Mouse (Mus musculus) CH12.LX (cell line): ENCODE results near the gene Pou6f2. TPM values are rescaled to one million over a fixed set of nuclear protein-coding genes. Genes with fewer than 3 reads are reported as not detected.
A peak's percentile ranks its signal among the peaks of the same experiment; 100 is the strongest.

Experiments
- DNase-seq: peaks from one replicate; pipeline ENCODE4 v3.0.0-alpha.2; 2013; ENCODE audit errors: extremely low read depth
- H3K27ac ChIP-seq: 2 replicates; pipeline ENCODE4 v1.5.1; 2012; ENCODE audit warnings: low read depth, mild to moderate bottlenecking, control low read depth, moderate library complexity; ENCODE audit not compliant: insufficient read depth
- H3K27me3 ChIP-seq: replicated peaks from 2 replicates; pipeline ENCODE3; 2012; ENCODE audit warnings: inconsistent platforms
- H3K36me3 ChIP-seq, 2 experiments: replicated peaks in 1 of 2; 2 replicates each; pipeline versions ENCODE3 to v1.6.1; 2012; ENCODE audit warnings: inconsistent platforms in 1 of 2, low read length in 1 of 2, mild to moderate bottlenecking in 1 of 2, mixed read lengths in 1 of 2, moderate library complexity in 1 of 2; ENCODE audit not compliant: control insufficient read depth in 1 of 2, insufficient read depth in 1 of 2
- H3K4me1 ChIP-seq, 2 experiments: 2 replicates each; pipeline ENCODE4 v1.6.1; 2012; ENCODE audit warnings: inconsistent platforms in 1 of 2, moderate library complexity in 1 of 2; ENCODE audit not compliant: insufficient read depth in 2 of 2, control insufficient read depth in 1 of 2
- H3K4me2 ChIP-seq: 2 replicates; pipeline ENCODE4 v1.6.1; 2012; ENCODE audit warnings: low read depth, mild to moderate bottlenecking, control low read depth; ENCODE audit not compliant: poor library complexity, insufficient read depth, severe bottlenecking
- H3K4me3 ChIP-seq, 3 experiments: fragments of 150-350 bp in 1 of 3; sonication (generic) in 1 of 3; replicated peaks in 1 of 3; 2 replicates each; pipeline versions ENCODE3 to v1.5.1; 2011 to 2012; ENCODE audit warnings: low read depth in 2 of 3, low read length in 2 of 3, mild to moderate bottlenecking in 2 of 3, moderate library complexity in 2 of 3, control low read depth in 1 of 3, improper control_type of control experiment in 1 of 3, inconsistent platforms in 1 of 3, mixed read lengths in 1 of 3; ENCODE audit not compliant: poor library complexity in 1 of 3
- H3K79me2 ChIP-seq: replicated peaks from 2 replicates; pipeline ENCODE4 v1.6.1; 2012; ENCODE audit warnings: mild to moderate bottlenecking, moderate library complexity; ENCODE audit not compliant: control insufficient read depth, poor library complexity, insufficient read depth, severe bottlenecking; ENCODE audit errors: extremely low read depth
- H3K9ac ChIP-seq: 2 replicates; pipeline ENCODE4 v1.6.1; 2012; ENCODE audit warnings: low read depth, mild to moderate bottlenecking, control low read depth, moderate library complexity; ENCODE audit not compliant: insufficient read depth
- H3K9me3 ChIP-seq: replicated peaks from 2 replicates; pipeline ENCODE3; 2012; ENCODE audit warnings: low read length, inconsistent platforms, mixed read lengths
- CHD2 ChIP-seq: IDR thresholded peaks from 2 replicates; pipeline ENCODE4 v1.6.1; 2011; ENCODE audit warnings: low read length, improper control_type of control experiment
- CTCF ChIP-seq, 2 experiments: IDR thresholded peaks in 1 of 2; conservative IDR thresholded peaks in 1 of 2; 2 replicates each; pipeline ENCODE4 v1.5.1; 2011 to 2012; ENCODE audit warnings: low read depth in 2 of 2, low read length in 2 of 2, improper control_type of control experiment in 1 of 2, inconsistent platforms in 1 of 2, mild to moderate bottlenecking in 1 of 2, moderate library complexity in 1 of 2
- E2F4 ChIP-seq: IDR thresholded peaks from 2 replicates; pipeline ENCODE4 v1.6.1; 2011; ENCODE audit warnings: low read depth, low read length, improper control_type of control experiment; ENCODE audit not compliant: insufficient replicate concordance
- ELF1 ChIP-seq: IDR thresholded peaks from 2 replicates; pipeline ENCODE4 v1.6.1; 2014; ENCODE audit warnings: low read depth, mild to moderate bottlenecking, inconsistent platforms, low read length, improper control_type of control experiment
- EP300 ChIP-seq: IDR thresholded peaks from 2 replicates; pipeline ENCODE4 v1.6.1; 2011; ENCODE audit warnings: low read length, improper control_type of control experiment
- GABPA ChIP-seq: IDR thresholded peaks from 2 replicates; pipeline ENCODE4 v1.6.1; 2012; ENCODE audit warnings: low read depth, low read length, improper control_type of control experiment, inconsistent platforms; ENCODE audit not compliant: insufficient replicate concordance
- HCFC1 ChIP-seq: IDR thresholded peaks from 2 replicates; pipeline ENCODE4 v1.6.1; 2012; ENCODE audit warnings: low read depth, mild to moderate bottlenecking, inconsistent platforms, low read length, improper control_type of control experiment
- IRF4 ChIP-seq: IDR thresholded peaks from 2 replicates; pipeline ENCODE4 v1.6.1; 2014; ENCODE audit warnings: low read depth, mild to moderate bottlenecking, inconsistent platforms, low read length, improper control_type of control experiment
- JUN ChIP-seq: IDR thresholded peaks from 2 replicates; pipeline ENCODE4 v1.6.1; 2011; ENCODE audit warnings: low read depth, mild to moderate bottlenecking, low read length, improper control_type of control experiment, moderate library complexity; ENCODE audit not compliant: insufficient read depth
- JUND ChIP-seq: conservative IDR thresholded peaks from 2 replicates; pipeline ENCODE4 v1.6.1; 2011; ENCODE audit warnings: low read depth, low read length, improper control_type of control experiment
- KAT2A ChIP-seq: IDR thresholded peaks from 2 replicates; pipeline ENCODE4 v1.6.1; 2012; ENCODE audit warnings: low read length, improper control_type of control experiment, inconsistent platforms; ENCODE audit not compliant: insufficient replicate concordance
- MAFK ChIP-seq: IDR thresholded peaks from 2 replicates; pipeline ENCODE4 v1.6.1; 2011; ENCODE audit warnings: low read length, improper control_type of control experiment; ENCODE audit not compliant: insufficient replicate concordance
- MEF2A ChIP-seq: IDR thresholded peaks from 2 replicates; pipeline ENCODE4 v1.6.1; 2014; ENCODE audit warnings: low read depth, mild to moderate bottlenecking, inconsistent platforms, low read length, improper control_type of control experiment, borderline replicate concordance
- MXI1 ChIP-seq: IDR thresholded peaks from 2 replicates; pipeline ENCODE4 v1.6.1; 2011; ENCODE audit warnings: mild to moderate bottlenecking, low read depth, low read length, improper control_type of control experiment
- NELFE ChIP-seq: IDR thresholded peaks from 2 replicates; pipeline ENCODE4 v1.6.1; 2011; ENCODE audit warnings: low read depth, low read length, improper control_type of control experiment
- POLR2A ChIP-seq: IDR thresholded peaks from 2 replicates; pipeline ENCODE4 v1.6.1; 2011; ENCODE audit warnings: low read depth, mild to moderate bottlenecking, improper control_type of control experiment, low read length
- POLR2AphosphoS2 ChIP-seq: IDR thresholded peaks from 2 replicates; pipeline ENCODE4 v1.6.1; 2011; ENCODE audit warnings: low read depth, low read length, improper control_type of control experiment
- RAD21 ChIP-seq: IDR thresholded peaks from 2 replicates; pipeline ENCODE4 v1.6.1; 2011; ENCODE audit warnings: low read depth, mild to moderate bottlenecking, low read length, improper control_type of control experiment, moderate library complexity
- SMC3 ChIP-seq: IDR thresholded peaks from 2 replicates; pipeline ENCODE4 v1.6.1; 2011; ENCODE audit warnings: low read depth, low read length, improper control_type of control experiment
- TCF12 ChIP-seq: IDR thresholded peaks from 2 replicates; pipeline ENCODE4 v1.6.1; 2014; ENCODE audit warnings: low read depth, mild to moderate bottlenecking, inconsistent platforms, low read length, improper control_type of control experiment
- USF1 ChIP-seq: IDR thresholded peaks from 2 replicates; pipeline ENCODE4 v1.6.1; 2014; ENCODE audit warnings: low read depth, mild to moderate bottlenecking, inconsistent platforms, low read length, improper control_type of control experiment
- USF2 ChIP-seq: conservative IDR thresholded peaks from 2 replicates; pipeline ENCODE4 v1.6.1; 2011; ENCODE audit warnings: low read depth, low read length, improper control_type of control experiment
- ZKSCAN1 ChIP-seq: IDR thresholded peaks from 2 replicates; pipeline ENCODE4 v1.6.1; 2012; ENCODE audit warnings: low read depth, inconsistent platforms, low read length, improper control_type of control experiment, borderline replicate concordance
- ZMIZ1 ChIP-seq: IDR thresholded peaks from 2 replicates; pipeline ENCODE4 v1.6.1; 2012; ENCODE audit warnings: low read depth, mild to moderate bottlenecking, inconsistent platforms, low read length, improper control_type of control experiment
- ZNF384 ChIP-seq: IDR thresholded peaks from 2 replicates; pipeline ENCODE4 v1.6.1; 2012; ENCODE audit warnings: low read depth, low read length, improper control_type of control experiment, inconsistent platforms
- dilution Hi-C: fragments of 300-500 bp; cut with MboI; formaldehyde crosslinking; loops from 2 replicates; pipeline ENCODE4 v1.14.3; 2020; ENCODE audit warnings: low sequenced_read_pairs; ENCODE audit not compliant: extremely low pct_unique_long_range_greater_than_20kb, extremely low pct_ligation_motif_present
- in situ Hi-C: fragments of 300-500 bp; cut with MboI; formaldehyde crosslinking; loops from 3 replicates; pipeline ENCODE4 v1.14.3; 2019; ENCODE audit warnings: low sequenced_read_pairs, low pct_ligation_motif_present, low pct_unique_long_range_greater_than_20kb, mixed read lengths
- polyA plus RNA-seq: library from polyadenylated mRNA; unstranded; fragments of >175 nt; gene quantifications from 2 replicates; pipeline ENCODE4 v1.2.1, GENCODE M21; 2012; ENCODE audit warnings: low read depth; ENCODE audit not compliant: insufficient read length
- total RNA-seq, 2 experiments: library from RNA; depleted of rRNA; stranded (reverse); fragments of 300-350 nt in 1 of 2; fragments of >200 nt in 1 of 2; gene quantifications; 2 replicates each; pipeline ENCODE4 v1.2.3; 2012 to 2014

Gene Pou6f2
- total and polyA plus RNA-seq, 3 experiments: not detected

DNA sequence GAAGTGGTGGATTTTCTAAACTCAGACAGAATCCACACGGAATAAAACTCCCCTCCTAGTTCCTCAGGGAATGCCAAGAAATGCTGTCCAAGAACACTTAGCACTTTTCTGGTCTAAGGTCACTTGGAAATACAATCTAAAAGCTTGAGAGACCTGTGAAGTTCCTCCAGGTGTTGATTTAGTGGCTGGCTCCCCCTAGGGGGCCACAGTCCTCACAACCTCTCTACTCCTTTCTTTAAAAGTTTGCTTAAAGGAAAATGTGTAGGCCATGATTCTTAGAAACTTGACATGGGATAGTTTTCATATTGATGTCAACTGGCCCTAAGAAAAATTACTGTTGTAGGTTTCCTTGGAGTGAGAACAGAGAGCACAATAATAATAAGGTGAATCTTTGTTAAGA lies 64.9 kb downstream of the Pou6f2 start:
- H3K27me3 ChIP-seq: no peaks in the 10 kb centered on the region
- DNase-seq: peak; percentile 11
- H3K27ac ChIP-seq: no peak overlapping the region
- no peak overlapping the region for H3K9ac ChIP-seq
- H3K36me3 ChIP-seq: no peaks in the 10 kb centered on the region
- no peaks in the 10 kb centered on the region for H3K9me3 ChIP-seq
- dilution Hi-C loops (no loop called here), in situ Hi-C loops (no loop called here)
- peaks cover 0 to 23% of the 10 kb centered on the region in 2 experiments; a peak in 2 of 4 replicates for H3K4me1 ChIP-seq
- H3K79me2 ChIP-seq: no peaks in the 10 kb centered on the region
- TF ChIP-seq CTCF (conservative IDR thresholded peaks at IDR 0.05 in 1 of 2, IDR thresholded peaks at IDR 0.05 in 1 of 2; ENCODE audit: low read depth in 2 of 2, low read length in 2 of 2) (peak; percentile 18 to 57; a peak in 3 of 4 replicates), ZKSCAN1 (no peak), JUN (no peak), MXI1 (no peak), MAFK (no peak), RAD21 (peak; percentile 53), SMC3 (peak; percentile 33; the same call in 1 of the 2 replicates), HCFC1 (no peak), POLR2AphosphoS2 (no peak), NELFE (no peak)
- no peak overlapping the region for H3K4me3 ChIP-seq
- no peak overlapping the region for H3K4me2 ChIP-seq

DNA sequence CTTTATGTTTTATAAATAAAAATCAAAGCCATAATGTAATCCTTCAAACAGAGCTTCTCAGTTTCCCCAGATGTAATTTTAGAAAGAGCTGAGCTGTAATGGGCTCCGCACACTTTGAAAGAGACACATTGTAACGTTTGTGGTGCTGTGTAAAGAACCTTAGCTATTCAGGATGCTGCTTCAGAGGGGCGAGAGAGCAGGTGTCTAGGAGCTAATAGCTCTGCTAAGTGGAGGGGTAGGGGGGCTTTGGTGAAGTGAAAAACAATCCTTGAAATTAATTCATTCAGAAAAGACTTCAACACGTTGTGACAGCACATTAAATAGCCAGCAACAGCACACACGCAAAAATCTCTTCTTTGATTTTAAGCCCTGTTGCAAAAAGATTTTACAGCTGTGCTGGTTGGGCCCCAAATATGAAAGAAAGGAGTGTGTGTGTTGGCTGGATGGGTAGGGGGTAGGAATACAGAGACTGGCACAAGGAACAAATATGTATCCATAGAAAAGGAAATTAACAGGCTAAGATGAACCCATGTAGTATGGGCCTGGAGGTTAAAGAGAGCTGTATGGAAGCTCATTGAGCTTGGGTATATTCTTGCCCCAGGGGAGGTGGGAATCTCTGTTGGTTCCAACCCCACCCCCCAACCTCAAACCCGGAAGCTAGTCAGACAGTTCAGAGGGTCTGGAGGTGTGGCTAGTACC lies 73.4 kb downstream of the Pou6f2 start:
- DNase-seq: no peak
- H3K27me3 ChIP-seq: no peaks in the 10 kb centered on the region
- no peak overlapping the region for H3K4me2 ChIP-seq
- no peak overlapping the region for H3K9ac ChIP-seq
- H3K79me2 ChIP-seq: no peaks in the 10 kb centered on the region
- no peaks in the 10 kb centered on the region for H3K4me1 ChIP-seq
- no peaks in the 10 kb centered on the region for H3K9me3 ChIP-seq
- TF ChIP-seq TCF12: no peak
- TF ChIP-seq ELF1: no peak
- no peak overlapping the region for H3K27ac ChIP-seq
- in situ Hi-C loops (no loop called here), dilution Hi-C loops (no loop called here)
- no peaks in the 10 kb centered on the region for H3K36me3 ChIP-seq
- no peak overlapping the region for H3K4me3 ChIP-seq

DNA sequence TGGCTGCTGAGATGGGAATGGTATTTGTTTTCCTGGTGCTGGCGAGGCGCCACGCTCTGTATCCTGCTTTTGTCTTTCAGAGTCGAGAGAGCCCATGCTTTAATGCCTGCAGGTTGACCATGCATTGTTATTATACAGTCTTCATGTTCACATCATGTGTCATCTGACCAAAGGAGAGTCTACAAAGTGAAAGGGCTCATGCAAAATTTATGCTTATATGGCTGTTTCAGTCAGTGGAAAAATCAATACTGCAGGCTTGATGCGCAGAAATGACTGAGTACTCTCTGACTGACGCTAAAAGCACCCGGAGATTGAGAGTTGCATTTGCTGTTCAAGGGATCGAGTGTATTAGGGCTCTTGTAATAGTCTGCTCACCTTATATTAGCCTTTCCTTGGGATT lies 74.1 kb downstream of the Pou6f2 start:
- no peak for TF ChIP-seq MEF2A
- TF ChIP-seq USF1: no peak
- no peak for TF ChIP-seq CHD2
- no peak for TF ChIP-seq MXI1
- TF ChIP-seq GABPA: no peak
- no peak for TF ChIP-seq ZMIZ1
- TF ChIP-seq IRF4: no peak
- no peak for TF ChIP-seq ZNF384
- TF ChIP-seq RAD21: no peak
- no peak for TF ChIP-seq HCFC1
- TF ChIP-seq E2F4: no peak
- TF ChIP-seq ELF1: no peak
- no peak for TF ChIP-seq JUND
- no peak for TF ChIP-seq POLR2A
- no peak for TF ChIP-seq TCF12
- no peak for TF ChIP-seq KAT2A
- TF ChIP-seq USF2: no peak
- no peak for TF ChIP-seq EP300
- no peak for TF ChIP-seq POLR2AphosphoS2
- Histone ChIP-seq H3K9me3 (no peaks in the 10 kb centered on the region), H3K4me1 (no peaks in the 10 kb centered on the region), H3K27me3 (no peaks in the 10 kb centered on the region), H3K4me2 (no peak overlapping the region; the same call in 1 of the 2 replicates), H3K27ac (no peak overlapping the region), H3K79me2 (no peaks in the 10 kb centered on the region), H3K36me3 (no peaks in the 10 kb centered on the region), H3K9ac (no peak overlapping the region), H3K4me3 (no peak overlapping the region)
- dilution Hi-C loops (no loop called here), in situ Hi-C loops (no loop called here)
- no peak for DNase-seq
